Mouse (Mus musculus): ENCODE measurements at regions not wholly inside any gene's neighbourhood (a gene's known extent, or its start where the extent isn't known, plus 50 kb on each side); places are given as distances from the start of the nearest gene placed in this dataset.

DNA sequence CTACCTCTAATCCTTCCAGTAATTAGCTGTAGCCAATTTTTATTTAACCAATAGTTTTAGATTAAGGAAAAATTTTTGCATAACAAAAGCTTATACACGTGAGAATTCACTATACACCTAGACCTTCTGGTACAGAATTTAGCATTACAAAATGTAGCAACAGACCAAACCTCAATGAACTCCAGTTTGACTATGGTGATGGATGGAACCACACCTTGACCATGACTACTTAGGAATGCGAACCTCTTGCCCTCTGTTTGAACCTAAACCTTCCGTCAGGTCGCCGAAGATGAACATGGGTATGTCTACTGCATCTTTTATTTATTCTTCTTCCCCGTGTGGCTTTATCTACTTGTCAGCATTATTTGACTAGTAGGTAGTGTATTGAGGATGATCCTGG, 105.9 kb upstream of the Arl4c start:
- TF ChIP-seq CTCF (conservative IDR thresholded peaks at IDR 0.05; ENCODE audit: low read length) = no peak
- no peak for TF ChIP-seq NANOG (IDR thresholded peaks at IDR 0.05; ENCODE audit: borderline replicate concordance, low read length)

All from E14TG2a.4 (cell line).